Mouse (Mus musculus) Muller cell, postnatal 12 days (primary cell): Measurements from ENCODE around the gene Gm49342.
A peak's percentile ranks its signal among the peaks of the same experiment; 100 is the strongest.
"Not testable (repeated sequence)": the region's sequence is repeated elsewhere in the genome, so short reads cannot be mapped to it uniquely, and the experiment has no call there.

Experiments used
- DNase-seq: peaks from one replicate; pipeline ENCODE4 v3.0.0-alpha.2; 2015; ENCODE audit errors: inconsistent ontology term

The Gm49342 gene

DNA sequence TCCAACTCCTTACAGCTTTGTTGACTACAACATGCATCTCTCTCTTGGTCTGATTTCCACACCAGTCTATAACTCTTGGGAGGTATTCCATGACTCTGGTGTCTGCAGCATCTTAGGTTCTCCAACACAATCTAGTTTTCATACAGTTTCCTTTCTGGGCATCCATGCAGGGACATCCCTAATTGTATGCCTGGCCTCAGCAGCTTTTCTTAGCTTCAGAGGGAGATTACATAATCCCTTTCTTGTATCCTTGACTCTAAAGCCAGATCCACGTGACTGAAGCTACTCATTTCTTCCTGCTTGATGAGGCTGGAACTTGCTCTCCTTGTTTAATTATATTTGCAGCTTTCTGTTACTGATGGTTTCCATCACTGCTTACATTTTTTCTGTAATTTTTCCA lies 7.7 kb upstream of the Gm49342 start:
- DNase-seq = no peak

DNA sequence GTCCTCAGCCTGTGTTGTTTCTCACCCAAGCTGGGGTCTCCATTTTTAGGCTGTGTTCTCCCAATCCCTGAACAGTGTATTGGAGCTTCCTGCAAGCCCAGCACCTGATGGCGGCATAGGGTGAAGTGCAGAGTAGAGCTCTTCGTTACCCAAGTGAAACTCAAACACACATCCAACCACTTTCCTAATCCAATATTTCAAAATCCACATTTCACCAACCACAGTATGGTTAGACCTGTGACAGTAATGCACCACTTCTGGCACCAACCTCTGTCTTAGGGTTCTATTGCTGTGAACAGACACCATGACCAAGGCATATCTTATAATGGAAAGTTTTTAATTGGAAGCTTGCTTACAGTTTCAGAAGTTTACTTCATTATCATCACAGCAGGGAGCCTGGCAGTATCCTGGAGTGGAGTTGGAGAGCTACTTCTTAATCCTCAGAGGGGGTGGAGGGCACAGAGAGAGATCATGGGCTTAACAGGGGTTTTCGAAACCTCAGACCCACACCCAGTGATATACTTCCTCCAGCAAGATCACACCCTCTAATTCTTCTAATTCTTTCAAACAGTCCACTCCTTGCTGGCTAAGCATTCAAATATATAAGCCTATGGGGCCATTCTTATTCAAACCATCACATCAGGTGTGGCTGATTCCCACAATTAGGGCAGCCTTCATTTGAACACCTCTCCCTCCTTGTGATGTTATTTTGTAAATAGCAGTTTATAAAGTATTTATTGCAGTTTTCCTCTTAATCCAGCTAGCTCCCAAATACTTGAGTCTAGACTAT lies 6.0 kb upstream of the Gm49342 start:
- no peak for DNase-seq

DNA sequence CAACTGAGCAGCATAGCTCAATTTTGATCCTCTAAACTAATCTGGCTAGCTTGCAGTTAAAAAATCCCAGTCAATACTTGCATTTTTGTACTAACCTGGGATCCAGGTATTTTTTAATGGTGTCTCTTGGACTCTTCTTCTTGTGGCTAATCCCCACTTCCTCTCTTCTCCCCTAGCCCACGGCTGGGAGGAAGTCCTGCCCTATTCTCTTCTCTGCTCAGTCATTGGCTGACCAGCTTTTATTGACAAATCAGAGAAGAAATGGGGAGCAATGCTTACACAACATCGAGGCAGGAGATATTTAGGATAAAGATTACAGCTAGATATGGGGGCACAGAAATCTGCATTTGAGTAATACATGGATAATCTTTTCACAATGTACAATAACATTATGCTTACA lies 5.4 kb upstream of the Gm49342 start:
- no peak for DNase-seq

DNA sequence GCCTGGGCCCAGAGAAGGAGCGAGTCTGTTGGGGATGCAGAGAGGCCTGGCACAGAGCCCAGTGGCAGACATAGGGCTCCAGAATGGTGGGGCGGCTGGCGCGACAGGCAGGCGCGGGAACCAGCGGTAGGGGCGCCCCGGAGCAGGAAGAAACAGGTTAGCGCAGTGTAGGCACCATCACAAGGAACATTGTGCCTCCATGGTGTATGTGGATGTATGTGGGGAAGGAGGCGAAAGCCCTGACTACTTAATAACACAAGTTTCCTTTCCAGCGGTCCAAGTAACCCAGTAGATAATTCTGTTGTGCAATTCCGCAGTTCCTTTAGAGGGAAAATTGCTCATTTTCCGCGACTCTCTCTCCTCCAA lies 334 bp downstream of the Gm49342 start:
- not testable (repeated sequence) for DNase-seq

DNA sequence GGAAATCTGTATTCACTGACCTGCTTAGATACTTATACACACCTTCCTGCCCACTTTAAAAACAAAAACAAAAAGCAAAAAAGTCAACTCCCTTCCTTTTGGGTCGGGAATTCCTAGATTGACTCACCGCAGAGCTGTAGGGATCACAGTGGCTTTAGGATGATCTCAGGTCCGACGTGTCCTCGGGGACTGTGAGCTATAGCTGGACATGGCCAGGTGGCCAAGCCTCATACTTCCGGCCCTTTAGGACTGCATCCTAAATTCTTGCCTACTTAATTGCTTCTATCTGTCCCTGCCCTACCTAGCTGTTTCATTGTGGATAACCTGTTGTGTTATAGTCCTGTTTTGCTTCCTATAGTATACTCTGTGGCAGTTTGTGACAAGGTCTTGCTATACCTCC lies 764 bp downstream of the Gm49342 start:
- peak; percentile 59 for DNase-seq

DNA sequence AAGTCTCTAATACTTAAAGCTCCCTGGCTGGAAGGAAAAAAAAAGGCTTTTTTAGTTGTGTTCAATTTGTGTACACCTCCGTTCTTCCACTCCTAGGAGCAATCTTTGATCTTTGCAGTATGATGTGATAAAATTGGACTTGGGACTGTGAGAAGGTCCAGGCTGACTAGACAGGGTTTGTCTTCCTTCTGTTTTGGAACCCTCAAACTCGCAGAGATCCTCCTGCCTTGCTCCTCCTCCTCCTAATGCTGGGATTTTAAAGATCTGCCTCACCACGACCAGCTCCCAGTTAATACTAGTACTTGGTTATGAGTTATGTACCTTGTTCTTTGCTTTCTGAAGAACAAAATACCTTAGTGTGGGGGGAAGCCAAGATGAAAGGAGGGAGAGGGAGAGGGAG lies 1.2 kb downstream of the Gm49342 start:
- not testable (repeated sequence) for DNase-seq

- no peak for DNase-seq
These were observed 11.2 kb downstream of the Gm49342 start for GRCm38 (mm10) chr14:50955487-50955886.

DNA sequence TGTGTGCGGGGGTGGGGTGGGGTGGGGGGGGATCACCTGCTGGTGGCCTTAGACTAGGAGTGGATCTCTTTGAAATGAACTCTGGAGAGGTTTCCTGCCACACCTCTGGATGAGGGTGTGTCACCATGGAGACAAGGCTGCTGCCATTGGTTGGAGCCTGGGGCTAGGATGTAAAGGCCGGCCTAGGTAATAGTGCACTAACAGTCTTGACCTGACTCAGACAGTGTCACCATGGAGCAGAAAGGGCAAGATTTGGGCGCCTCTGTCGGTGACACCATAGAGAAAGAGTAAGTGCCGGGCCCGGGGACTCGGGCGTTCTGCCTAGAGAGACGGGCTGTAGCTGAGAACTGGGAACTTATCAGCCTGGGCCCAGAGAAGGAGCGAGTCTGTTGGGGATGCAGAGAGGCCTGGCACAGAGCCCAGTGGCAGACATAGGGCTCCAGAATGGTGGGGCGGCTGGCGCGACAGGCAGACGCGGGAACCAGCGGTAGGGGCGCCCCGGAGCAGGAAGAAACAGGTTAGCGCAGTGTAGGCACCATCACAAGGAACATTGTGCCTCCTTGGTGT lies 11.7 kb downstream of the Gm49342 start, which contains the start of gene Pnp2:
Gene Pnp2 (plus strand): TSS at position 51 of the 567 bp plus-strand sequence.
- not testable (repeated sequence) for DNase-seq

DNA sequence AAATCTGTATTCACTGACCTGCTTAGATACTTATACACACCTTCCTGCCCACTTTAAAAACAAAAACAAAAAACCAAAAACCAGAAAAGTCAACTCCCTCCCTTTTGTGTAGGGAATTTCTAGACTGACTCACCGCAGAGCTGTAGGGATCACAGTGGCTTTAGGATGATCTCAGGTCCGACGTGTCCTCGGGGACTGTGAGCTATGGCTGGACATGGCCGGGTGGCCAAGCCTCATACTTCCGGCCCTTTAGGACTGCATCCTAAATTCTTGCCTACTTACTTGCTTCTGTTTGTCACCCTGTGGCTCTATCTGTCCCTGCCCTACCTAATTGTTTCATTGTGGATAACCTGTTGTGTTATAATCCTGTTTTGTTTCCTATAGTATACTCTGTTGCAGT lies 12.4 kb downstream of the Gm49342 start:
- DNase-seq = not testable (repeated sequence)

GRCm38 (mm10) chr14:50957146-50957545 lies 12.8 kb downstream of the Gm49342 start:
- not testable (repeated sequence) for DNase-seq

DNA sequence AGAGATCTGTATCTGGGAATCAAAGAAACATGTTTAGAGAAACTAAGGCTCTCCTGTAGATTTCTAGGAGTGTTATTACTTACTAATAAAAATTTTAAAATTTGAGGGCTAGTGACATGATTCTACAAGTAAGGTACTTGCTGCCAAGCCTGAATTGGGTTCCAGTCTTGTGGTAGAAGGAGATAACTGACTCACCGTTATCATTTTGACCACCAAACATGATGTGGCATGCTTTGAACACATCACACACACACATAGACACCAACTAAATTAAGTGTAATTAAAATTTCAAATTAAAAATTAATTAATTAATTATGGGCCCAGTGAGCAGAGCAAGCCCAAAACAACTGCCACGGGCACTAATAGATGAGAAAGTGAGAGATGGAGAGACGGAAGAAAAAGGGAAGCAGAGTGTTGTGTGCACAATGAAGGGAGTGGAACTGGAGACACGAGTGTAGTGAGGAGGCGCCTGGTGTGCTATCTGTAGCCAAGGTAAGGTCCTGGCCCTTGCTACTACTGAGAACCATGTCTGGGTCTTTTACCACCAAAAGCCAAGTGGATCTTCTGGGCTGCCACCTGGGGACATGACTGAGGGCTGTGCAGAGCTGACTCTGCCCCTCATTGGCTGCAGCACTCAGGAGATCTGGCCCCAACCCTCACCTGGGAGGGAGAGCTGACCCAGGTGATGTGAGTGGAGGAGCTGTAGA lies 14.1 kb downstream of the Gm49342 start:
- not testable (repeated sequence) for DNase-seq

DNA sequence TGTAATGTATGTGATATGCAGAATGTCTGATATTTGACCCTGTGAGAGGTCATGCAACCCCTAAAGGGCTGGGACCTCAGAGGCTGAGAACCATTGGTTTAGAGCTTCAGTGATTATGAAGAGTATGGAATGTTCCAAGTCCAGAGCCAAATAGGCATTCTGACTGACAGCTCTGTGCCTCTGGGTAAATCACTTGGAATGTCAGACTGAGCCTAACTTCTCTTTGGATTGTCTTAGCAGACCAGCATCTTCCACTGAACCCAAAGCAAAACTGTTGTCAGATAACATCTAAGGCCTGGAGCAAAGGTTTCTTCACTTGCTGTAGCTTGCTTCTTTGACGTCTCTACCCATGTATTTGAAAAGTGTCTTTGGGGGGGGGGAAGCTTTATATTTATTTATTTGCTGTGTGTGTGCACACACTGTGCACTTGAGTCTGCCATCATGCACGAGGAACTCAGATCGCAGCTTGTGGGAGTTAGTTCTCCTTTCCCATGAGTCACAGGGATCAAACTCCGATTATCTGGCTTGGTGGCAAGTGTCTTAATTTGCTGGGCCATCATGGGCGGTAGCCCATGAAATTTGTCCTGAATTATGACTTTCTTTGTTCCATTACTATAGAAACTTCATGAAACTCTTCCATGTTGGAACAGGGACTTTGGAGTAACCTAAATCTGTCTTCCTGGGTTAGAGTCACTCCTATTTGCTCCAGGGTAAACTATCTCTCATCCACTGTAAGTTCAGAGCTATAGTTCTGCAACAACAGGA lies 24.1 kb downstream of the Gm49342 start:
- DNase-seq = peak; percentile 60

GRCm38 (mm10) chr14:50969041-50969440 lies 24.7 kb downstream of the Gm49342 start:
- no peak for DNase-seq

GRCm38 (mm10) chr14:50969558-50970544 lies 25.5 kb downstream of the Gm49342 start:
- peak; percentile 68 for DNase-seq

GRCm38 (mm10) chr14:50970822-50971221 lies 26.5 kb downstream of the Gm49342 start:
- DNase-seq = no peak

DNA sequence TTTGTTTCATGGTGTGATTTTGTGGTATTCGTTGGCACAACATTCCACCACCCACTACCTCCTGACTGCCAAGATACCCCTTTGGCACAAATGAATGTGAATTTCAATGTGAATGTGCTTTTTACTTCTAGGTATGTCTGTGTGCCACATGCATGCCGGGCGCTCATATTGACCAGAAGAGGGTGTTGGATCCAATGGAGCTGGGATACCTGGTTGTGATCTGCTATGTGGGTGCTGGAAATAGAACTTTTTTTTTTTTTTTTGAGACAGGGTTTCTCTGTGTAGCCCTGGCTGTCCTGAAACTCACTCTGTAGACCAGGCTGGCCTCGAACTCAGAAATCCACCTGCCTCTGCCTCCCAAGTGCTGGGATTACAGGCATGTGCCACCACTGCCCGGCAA lies 28.7 kb downstream of the Gm49342 start:
- peak; percentile 30 for DNase-seq

DNA sequence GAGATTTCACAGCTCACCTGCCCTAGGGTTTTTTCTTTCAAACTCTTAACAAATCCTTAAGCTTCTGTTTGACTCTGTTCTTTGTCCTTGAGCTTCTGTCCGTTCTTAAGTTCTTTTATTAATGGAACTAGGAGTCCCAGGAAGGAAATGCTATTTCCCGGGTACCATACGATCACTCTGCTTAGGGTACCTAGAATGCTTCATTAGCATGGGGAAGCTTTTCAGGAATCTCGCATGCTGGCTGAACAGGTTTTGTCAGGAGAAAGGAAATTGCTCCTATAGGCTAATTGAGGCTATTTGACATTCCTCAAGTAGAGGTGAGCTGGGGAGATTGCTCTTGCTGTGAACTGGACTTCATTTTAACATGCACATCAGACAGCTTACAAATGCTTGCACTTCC lies 29.4 kb downstream of the Gm49342 start:
- no peak for DNase-seq

DNA sequence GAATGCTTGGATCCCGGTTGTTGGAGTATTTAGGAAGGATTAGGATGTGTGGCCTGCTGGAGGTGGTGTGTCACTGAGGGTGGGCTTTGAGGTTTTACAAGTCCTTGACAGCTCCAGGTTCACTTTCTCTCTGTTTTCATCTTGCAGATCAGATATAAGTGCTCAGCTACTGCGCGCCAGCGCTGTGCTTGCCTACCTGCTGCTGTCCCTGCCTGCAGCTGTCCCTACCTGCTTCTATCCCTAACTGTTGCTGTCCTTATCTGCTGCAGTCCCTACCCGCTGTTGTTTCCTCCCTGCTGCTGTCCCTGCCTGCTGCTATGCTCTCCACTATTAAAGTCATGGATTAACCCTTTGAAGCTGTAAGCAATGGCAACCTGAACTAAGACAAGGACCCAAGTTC lies 30.7 kb downstream of the Gm49342 start:
- DNase-seq = no peak

- peak; percentile 40 for DNase-seq
These were observed 32.4 kb downstream of the Gm49342 start for GRCm38 (mm10) chr14:50976674-50977073.

DNA sequence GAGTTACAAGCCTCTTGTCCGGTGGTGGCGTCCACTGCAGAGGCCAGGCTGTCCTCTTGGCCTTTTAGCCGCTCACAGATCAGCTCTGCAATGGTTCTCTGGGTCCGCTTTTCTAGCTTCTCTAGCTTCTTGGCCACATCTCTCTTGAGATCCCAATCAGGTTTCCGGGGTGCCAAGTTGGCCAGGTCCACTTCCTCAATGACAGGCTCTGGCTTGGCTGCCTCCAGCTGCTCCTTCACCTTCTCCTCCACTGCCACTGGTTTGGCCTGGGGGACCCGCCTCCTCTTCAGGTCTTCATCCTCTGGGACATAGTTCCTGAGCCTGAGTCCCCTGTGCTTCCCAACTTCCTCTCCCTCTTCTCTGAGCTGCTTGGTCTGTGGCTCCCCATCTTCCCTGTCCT lies 34.1 kb downstream of the Gm49342 start:
- not testable (repeated sequence) for DNase-seq

DNA sequence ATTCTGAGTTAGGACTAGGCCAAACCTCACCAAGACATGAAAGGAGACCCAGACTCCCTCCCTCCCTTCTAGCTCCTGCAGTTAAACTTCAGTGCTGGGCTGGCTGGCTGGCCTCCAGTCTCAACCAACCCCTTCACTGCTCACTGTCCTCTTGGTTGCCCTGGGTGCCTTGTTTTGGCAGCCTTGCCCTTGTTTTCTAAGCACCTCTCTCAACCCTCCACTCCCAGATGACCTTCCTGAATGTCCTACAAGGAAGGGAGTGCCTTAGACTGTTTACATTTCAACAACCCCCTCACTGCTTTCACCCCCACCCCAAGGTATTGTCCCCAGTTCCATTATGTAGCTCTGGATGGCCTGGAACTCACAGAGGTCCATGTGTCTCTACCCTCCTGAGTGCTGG lies 35.3 kb downstream of the Gm49342 start:
- no peak for DNase-seq
